Mouse (Mus musculus): ENCODE results near the gene Sh3gl1. TPM values are rescaled to one million over a fixed set of nuclear protein-coding genes. Genes with fewer than 3 reads are reported as not detected.

Sh3gl1 gene
- polyA plus RNA-seq, 1 experiment: 74.1 TPM

- TF ChIP-seq CTCF (IDR thresholded peaks at IDR 0.05; ENCODE audit: insufficient read depth, low read length) (no peak), POLR2A (IDR thresholded peaks at IDR 0.05; ENCODE audit: borderline replicate concordance, extremely low read depth, low read depth, low read length) (no peak)
- WGBS: 1% methylated on average over 12 of the region's 12 CpGs
Measured at GRCm38 (mm10) chr17:56040857-56041163, 4.4 kb upstream of the Sh3gl1 start.

DNA sequence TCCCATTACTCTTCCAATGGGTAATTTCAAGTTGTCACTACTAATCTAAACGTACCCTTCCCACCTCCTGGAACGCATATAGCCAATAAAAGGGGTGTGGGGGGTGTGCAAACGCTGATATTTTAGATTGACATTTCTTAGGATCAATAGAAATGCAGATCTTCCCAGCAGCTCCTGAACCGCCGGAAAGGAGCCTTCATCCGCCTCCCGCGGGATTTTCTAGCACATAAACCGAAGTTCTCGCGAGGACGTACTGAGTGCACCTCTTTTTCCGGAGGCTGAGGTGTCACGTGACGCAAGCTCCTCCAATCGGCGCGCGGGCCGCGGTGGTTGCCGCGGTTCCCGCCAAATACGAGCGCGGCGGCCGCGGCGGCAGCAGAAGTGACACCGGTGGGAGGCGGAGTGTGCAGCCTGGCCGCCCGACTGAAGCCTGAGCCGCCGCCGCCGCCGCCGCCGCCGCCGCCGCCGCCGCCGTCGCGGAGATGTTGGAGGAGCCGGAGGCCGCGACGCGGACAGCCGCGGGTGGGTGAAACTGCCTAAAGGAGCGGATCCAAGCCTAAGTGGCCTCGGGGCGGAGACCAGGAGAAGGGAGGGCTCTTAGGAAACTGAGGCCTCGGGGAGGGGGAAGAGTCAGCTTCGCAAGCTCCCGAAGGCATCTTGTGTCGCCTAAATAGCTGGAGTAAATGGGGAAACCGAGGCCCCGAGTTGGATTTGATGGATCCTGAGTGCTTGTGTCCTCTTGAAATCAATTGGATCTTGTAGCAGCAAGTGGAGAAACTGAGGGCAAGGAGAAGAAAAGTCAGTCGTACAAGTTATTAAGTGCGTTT, 3.8 kb upstream of the Sh3gl1 start, which contains the start of gene Chaf1a:
TSS of gene Chaf1a (plus strand) at position 410 of the 827 bp plus-strand sequence.
- DNase-seq: peak; percentile 93
- under 1% methylated on average over 65 of the region's 68 CpGs for WGBS
- Histone ChIP-seq H3K4me3 (replicated peaks; ENCODE audit: extremely low read depth, low read depth, low read length) (peak within 1 kb of the TSS; percentile 53), H3K4me1 (ENCODE audit: control insufficient read depth, insufficient read depth, low read length) (peaks cover 4% of the 10 kb centered on the region; the same call in 1 of the 2 replicates)
- TF ChIP-seq CTCF (IDR thresholded peaks at IDR 0.05; ENCODE audit: insufficient read depth, low read length) (no peak), POLR2A (IDR thresholded peaks at IDR 0.05; ENCODE audit: borderline replicate concordance, extremely low read depth, low read depth, low read length) (peak; percentile 48; the same call in 1 of the 2 replicates)

More at GRCm38 (mm10) chr17:56040857-56041163, 4.4 kb upstream of the Sh3gl1 start:
- no peak for DNase-seq
- peaks cover 2% of the 10 kb centered on the region; the same call in 1 of the 2 replicates for H3K4me1 ChIP-seq (ENCODE audit: control insufficient read depth, insufficient read depth, low read length)
- H3K4me3 ChIP-seq (replicated peaks; ENCODE audit: extremely low read depth, low read depth, low read length): no peak overlapping the region

DNA sequence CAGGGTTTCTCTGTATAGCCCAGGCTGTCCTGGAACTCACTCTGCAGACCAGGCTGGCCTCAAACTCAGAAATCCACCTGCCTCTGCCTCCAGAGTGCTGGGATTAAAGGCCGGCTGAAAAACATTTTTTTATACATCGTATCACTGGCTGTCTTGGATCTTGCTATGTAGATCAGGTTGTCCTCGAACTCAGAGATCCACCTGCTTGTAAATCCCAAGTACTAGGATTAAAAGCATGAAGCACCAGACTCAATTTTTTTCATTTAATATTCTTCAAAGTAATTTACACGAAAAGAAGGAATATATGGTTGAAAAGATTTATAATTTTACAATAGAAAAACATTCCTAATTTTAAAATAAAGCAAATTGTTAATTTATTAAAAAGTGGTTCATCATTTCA, 2.9 kb upstream of the Sh3gl1 start:
- Histone ChIP-seq H3K4me1 (ENCODE audit: control insufficient read depth, insufficient read depth, low read length) (peaks cover 11% of the 10 kb centered on the region), H3K4me3 (replicated peaks; ENCODE audit: extremely low read depth, low read depth, low read length) (no peak overlapping the region)
- WGBS: 73% methylated on average over 4 of the region's 4 CpGs
- DNase-seq: no peak
- no peak for TF ChIP-seq CTCF (IDR thresholded peaks at IDR 0.05; ENCODE audit: insufficient read depth, low read length)
- no peak for TF ChIP-seq POLR2A (IDR thresholded peaks at IDR 0.05; ENCODE audit: borderline replicate concordance, extremely low read depth, low read depth, low read length)

GRCm38 (mm10) chr17:56038583-56039261, 2.3 kb upstream of the Sh3gl1 start:
- TF ChIP-seq POLR2A (IDR thresholded peaks at IDR 0.05; ENCODE audit: borderline replicate concordance, extremely low read depth, low read depth, low read length): no peak
- TF ChIP-seq CTCF (IDR thresholded peaks at IDR 0.05; ENCODE audit: insufficient read depth, low read length): no peak
- 61% methylated on average over 8 of the region's 8 CpGs for WGBS
- Histone ChIP-seq H3K4me3 (replicated peaks; ENCODE audit: extremely low read depth, low read depth, low read length) (no peak overlapping the region), H3K4me1 (ENCODE audit: control insufficient read depth, insufficient read depth, low read length) (peaks cover 11% of the 10 kb centered on the region)
- no peak for DNase-seq

DNA sequence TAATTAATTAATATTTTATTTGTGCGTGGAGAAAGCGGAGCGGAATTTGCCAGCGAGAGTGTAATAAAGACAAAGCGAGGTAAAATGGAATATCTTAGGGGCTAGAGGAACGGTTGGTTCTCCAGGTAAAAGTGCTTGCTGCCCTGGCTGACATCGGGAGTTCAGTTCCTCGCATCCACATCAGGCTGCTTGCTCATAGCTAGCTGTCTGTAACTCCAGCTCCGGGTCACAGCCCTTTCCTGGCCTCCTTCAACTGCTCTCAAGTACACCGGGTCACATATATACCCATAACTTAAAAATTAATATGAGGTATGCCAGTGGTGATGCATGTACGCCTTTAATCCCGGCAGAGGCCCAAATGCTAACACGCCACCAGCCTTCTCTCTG, 459 bp upstream of the Sh3gl1 start:
- TF ChIP-seq POLR2A (IDR thresholded peaks at IDR 0.05; ENCODE audit: borderline replicate concordance, extremely low read depth, low read depth, low read length) (no peak), CTCF (IDR thresholded peaks at IDR 0.05; ENCODE audit: insufficient read depth, low read length) (peak; percentile 11; the same call in 1 of the 2 replicates)
- WGBS: 31% methylated on average over 13 of the region's 13 CpGs
- Histone ChIP-seq H3K4me3 (replicated peaks; ENCODE audit: extremely low read depth, low read depth, low read length) (peak overlapping the region; percentile 45), H3K4me1 (ENCODE audit: control insufficient read depth, insufficient read depth, low read length) (peaks cover 15% of the 10 kb centered on the region)
- DNase-seq: no peak

DNA sequence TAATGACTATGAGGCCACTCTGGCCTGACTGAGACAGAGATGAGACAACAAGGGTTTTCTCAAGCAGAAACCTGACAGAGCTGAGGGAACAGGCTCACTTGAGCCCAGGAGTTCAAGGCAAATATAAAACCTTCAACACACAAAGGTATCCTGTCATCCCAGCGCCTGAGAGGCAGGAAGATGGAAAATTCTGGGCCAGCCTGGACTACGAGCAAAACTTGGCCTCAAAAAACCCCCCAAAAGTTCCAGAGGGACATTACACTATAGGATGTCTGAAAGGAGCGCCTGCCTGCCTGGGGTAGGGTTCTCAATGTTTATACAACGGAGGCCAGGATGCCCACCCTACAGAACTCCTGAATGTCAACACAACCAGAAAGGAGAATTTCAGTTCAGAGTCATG, 1.2 kb downstream of the Sh3gl1 start:
- WGBS: 36% methylated on average over 4 of the region's 4 CpGs
- H3K4me3 ChIP-seq (replicated peaks; ENCODE audit: extremely low read depth, low read depth, low read length): no peak overlapping the region
- no peak for DNase-seq
- TF ChIP-seq CTCF (IDR thresholded peaks at IDR 0.05; ENCODE audit: insufficient read depth, low read length) (no peak), POLR2A (IDR thresholded peaks at IDR 0.05; ENCODE audit: borderline replicate concordance, extremely low read depth, low read depth, low read length) (no peak)
- H3K4me1 ChIP-seq (ENCODE audit: control insufficient read depth, insufficient read depth, low read length): peaks cover 18% of the 10 kb centered on the region

GRCm38 (mm10) chr17:56034726-56035100, 1.7 kb downstream of the Sh3gl1 start:
- 70% methylated on average over 6 of the region's 6 CpGs for WGBS

DNA sequence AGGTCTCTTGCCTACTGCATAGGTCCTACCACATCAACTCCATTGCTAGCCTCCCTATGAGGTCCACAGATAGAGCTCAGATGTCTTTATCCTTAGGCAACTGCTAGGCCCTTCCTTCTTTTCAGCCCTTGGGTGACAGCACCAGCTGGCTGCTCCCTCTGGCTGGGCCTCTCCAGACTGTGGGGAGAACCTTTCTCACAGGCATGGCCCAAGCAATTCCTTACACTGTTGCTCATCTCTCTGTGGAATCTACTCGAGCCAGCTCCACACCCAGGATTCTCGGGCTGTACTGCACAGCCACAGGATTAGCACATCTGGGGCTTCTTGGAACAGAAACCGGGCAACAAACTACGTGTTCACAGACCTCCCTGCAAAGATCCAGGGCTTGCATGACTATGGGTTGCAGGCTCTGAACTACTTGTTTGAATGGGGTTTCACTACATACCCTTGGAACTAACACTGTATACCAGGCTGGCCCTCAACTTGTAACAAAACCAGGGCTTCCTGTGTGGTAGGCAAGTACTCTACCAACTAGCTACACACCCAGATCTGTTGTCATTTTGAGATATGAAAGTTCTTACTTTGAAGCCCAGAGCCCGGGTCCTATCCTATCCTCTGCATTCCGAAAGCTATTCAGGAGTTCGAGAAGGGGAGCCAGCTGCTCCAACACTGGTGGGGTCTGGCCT, 2.3 kb downstream of the Sh3gl1 start:
- no peak for DNase-seq
- Histone ChIP-seq H3K4me3 (replicated peaks; ENCODE audit: extremely low read depth, low read depth, low read length) (no peak overlapping the region), H3K4me1 (ENCODE audit: control insufficient read depth, insufficient read depth, low read length) (peaks cover 18% of the 10 kb centered on the region)
- 68% methylated on average over 7 of the region's 7 CpGs for WGBS
- TF ChIP-seq POLR2A (IDR thresholded peaks at IDR 0.05; ENCODE audit: borderline replicate concordance, extremely low read depth, low read depth, low read length) (no peak), CTCF (IDR thresholded peaks at IDR 0.05; ENCODE audit: insufficient read depth, low read length) (no peak)

More at GRCm38 (mm10) chr17:56034726-56035100, 1.7 kb downstream of the Sh3gl1 start:
- Histone ChIP-seq H3K4me1 (ENCODE audit: control insufficient read depth, insufficient read depth, low read length) (peaks cover 18% of the 10 kb centered on the region), H3K4me3 (replicated peaks; ENCODE audit: extremely low read depth, low read depth, low read length) (no peak overlapping the region)
- DNase-seq: no peak
- no peak for TF ChIP-seq CTCF (IDR thresholded peaks at IDR 0.05; ENCODE audit: insufficient read depth, low read length)
- no peak for TF ChIP-seq POLR2A (IDR thresholded peaks at IDR 0.05; ENCODE audit: borderline replicate concordance, extremely low read depth, low read depth, low read length)

DNA sequence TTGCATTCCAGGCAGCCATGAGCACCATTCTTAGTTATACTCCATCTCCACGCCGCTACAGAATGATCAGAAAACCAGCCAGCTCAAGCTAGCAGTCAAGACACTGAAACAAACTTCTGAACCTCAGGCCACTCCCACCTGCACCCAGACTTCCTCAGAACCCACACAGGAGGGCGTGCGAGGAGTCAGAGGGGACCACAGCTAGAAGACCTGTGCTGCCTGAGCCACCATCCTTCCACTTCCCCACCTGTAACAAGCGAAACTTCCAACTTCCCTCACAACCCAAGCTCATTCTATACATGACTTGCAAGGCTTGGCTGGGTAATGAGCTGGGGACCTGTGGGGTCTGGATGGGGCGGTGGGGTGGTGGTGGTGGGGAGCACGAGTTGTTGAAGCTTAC, 3.6 kb downstream of the Sh3gl1 start:
- Histone ChIP-seq H3K4me1 (ENCODE audit: control insufficient read depth, insufficient read depth, low read length) (peaks cover 18% of the 10 kb centered on the region), H3K4me3 (replicated peaks; ENCODE audit: extremely low read depth, low read depth, low read length) (no peak overlapping the region)
- WGBS: 45% methylated on average over 7 of the region's 7 CpGs
- no peak for DNase-seq
- no peak for TF ChIP-seq POLR2A (IDR thresholded peaks at IDR 0.05; ENCODE audit: borderline replicate concordance, extremely low read depth, low read depth, low read length)
- TF ChIP-seq CTCF (IDR thresholded peaks at IDR 0.05; ENCODE audit: insufficient read depth, low read length): no peak

All from lung, adult 2 months (tissue).